Mouse (Mus musculus): ENCODE results near the gene Slamf6.
"Not testable (repeated sequence)": the region's sequence is repeated elsewhere in the genome, so short reads cannot be mapped to it uniquely, and the experiment has no call there.

The Slamf6 gene

GRCm38 (mm10) chr1:171917305-171918039, at the start of gene Slamf6:
Gene Slamf6, plus strand, starts transcription at chr1:171917515.
- in situ Hi-C loops (cut with MboI) = no loop called here

GRCm38 (mm10) chr1:171886989-171887388, 30.3 kb upstream of the Slamf6 start:
- in situ Hi-C loops (cut with MboI) = no loop called here

GRCm38 (mm10) chr1:171895364-171895763, 22.0 kb upstream of the Slamf6 start, which contains the start of gene Gm10521:
Gene Gm10521, plus strand, starts transcription at chr1:171895664.
- in situ Hi-C loops (cut with MboI) = not testable (repeated sequence)

GRCm38 (mm10) chr1:171904011-171904410, 13.3 kb upstream of the Slamf6 start:
- in situ Hi-C loops (cut with MboI) = no loop called here

GRCm38 (mm10) chr1:171915638-171916458, 1.5 kb upstream of the Slamf6 start:
- in situ Hi-C loops (cut with MboI) = no loop called here

- in situ Hi-C loops (cut with MboI) = no loop called here
Observed at GRCm38 (mm10) chr1:171918136-171918920, 1.0 kb downstream of the Slamf6 start.

GRCm38 (mm10) chr1:171919193-171919592, 1.9 kb downstream of the Slamf6 start:
- in situ Hi-C loops (cut with MboI) = no loop called here

GRCm38 (mm10) chr1:171919901-171920510, 2.7 kb downstream of the Slamf6 start:
- in situ Hi-C loops (cut with MboI) = no loop called here

GRCm38 (mm10) chr1:171920989-171921621, 3.8 kb downstream of the Slamf6 start:
- in situ Hi-C loops (cut with MboI) = no loop called here

GRCm38 (mm10) chr1:171921641-171922040, 4.3 kb downstream of the Slamf6 start:
- in situ Hi-C loops (cut with MboI) = no loop called here

GRCm38 (mm10) chr1:171922844-171923243, 5.5 kb downstream of the Slamf6 start:
- in situ Hi-C loops (cut with MboI) = no loop called here

GRCm38 (mm10) chr1:171924900-171925299, 7.6 kb downstream of the Slamf6 start:
- in situ Hi-C loops (cut with MboI) = no loop called here

- in situ Hi-C loops (cut with MboI) = no loop called here
Observed at GRCm38 (mm10) chr1:171933851-171934250, 16.5 kb downstream of the Slamf6 start.

- in situ Hi-C loops (cut with MboI) = no loop called here
Observed at GRCm38 (mm10) chr1:171938952-171939948, 21.9 kb downstream of the Slamf6 start.

GRCm38 (mm10) chr1:171940626-171941025, 23.3 kb downstream of the Slamf6 start:
- in situ Hi-C loops (cut with MboI) = no loop called here

- in situ Hi-C loops (cut with MboI) = no loop called here
Observed at GRCm38 (mm10) chr1:171946447-171946995, 29.2 kb downstream of the Slamf6 start.

- in situ Hi-C loops (cut with MboI) = no loop called here
Observed at GRCm38 (mm10) chr1:171948161-171948945, 31.0 kb downstream of the Slamf6 start.

- in situ Hi-C loops (cut with MboI) = no loop called here
Observed at GRCm38 (mm10) chr1:171948946-171949508, 31.7 kb downstream of the Slamf6 start.

All from mature B cell (primary cell).